Mouse (Mus musculus) spleen, adult 2 months (tissue): ENCODE data around the gene Jak1.

Experiments
- CTCF ChIP-seq: fragments of 200-500 bp; IDR thresholded peaks from 2 replicates; pipeline ENCODE4 v1.5.1; 2011; ENCODE audit warnings: mild to moderate bottlenecking, inconsistent platforms; ENCODE audit not compliant: insufficient read depth, insufficient read length, insufficient replicate concordance; ENCODE audit errors: extremely low read depth
- POLR2A ChIP-seq: fragments of 200-500 bp; IDR thresholded peaks from 2 replicates; pipeline ENCODE4 v1.6.1; 2011; ENCODE audit warnings: low read depth, low read length, inconsistent platforms

GRCm38 (mm10) chr4:101292028-101292735, 27.1 kb upstream of the Jak1 start:
- TF ChIP-seq CTCF (no peak; the same call in 1 of the 2 replicates), POLR2A (peak; percentile 76)
